Mouse (Mus musculus) testis, postnatal 14 days (tissue): ENCODE measurements around the gene Hoxd1.

ENCODE experiments used
- DNase-seq: peaks from one replicate; pipeline ENCODE4 v3.0.0; 2021; ENCODE audit warnings: low spot score

Gene Hoxd1

GRCm38 (mm10) chr2:74748436-74748995, 14.3 kb upstream of the Hoxd1 start:
- DNase-seq, result no peak

DNA sequence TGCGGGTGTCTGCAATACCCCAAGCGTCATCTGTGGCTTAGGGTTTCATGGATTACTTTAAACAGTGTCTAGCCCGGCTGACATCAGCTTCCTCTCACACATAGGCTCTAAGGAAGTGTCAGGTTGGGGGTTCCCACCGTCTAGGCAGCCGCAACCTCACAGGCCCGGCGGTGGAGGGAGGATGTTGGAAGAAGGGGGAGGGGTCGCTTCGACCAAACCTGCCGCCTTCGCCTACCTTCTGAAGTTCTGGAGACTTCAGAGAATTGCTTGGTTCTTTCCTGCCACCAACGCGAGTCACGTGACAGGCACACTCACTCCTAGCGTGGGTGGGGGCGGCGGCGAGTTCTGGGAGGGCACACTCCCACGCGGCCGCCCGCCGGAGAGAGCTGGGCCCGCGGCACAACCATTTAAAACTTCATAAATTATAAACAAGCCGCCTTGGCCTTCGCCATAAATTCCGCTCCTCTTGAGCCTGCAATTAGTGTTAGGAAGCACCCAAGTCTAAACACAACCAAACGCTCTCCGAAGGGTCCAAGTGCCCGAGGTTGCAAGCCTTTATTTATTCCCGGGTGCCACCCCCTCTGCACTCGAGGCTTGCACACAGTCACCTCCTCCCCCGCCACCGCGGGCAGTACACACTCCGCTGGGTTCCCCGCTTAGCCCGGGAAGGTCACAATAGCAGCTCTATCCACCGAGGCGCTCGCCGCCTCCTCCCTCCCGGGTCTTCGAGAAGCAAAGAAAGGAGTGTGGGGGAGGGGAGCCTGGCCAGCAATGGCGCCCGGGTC, 13.3 kb upstream of the Hoxd1 start:
- peak; percentile 62 for DNase-seq

DNA sequence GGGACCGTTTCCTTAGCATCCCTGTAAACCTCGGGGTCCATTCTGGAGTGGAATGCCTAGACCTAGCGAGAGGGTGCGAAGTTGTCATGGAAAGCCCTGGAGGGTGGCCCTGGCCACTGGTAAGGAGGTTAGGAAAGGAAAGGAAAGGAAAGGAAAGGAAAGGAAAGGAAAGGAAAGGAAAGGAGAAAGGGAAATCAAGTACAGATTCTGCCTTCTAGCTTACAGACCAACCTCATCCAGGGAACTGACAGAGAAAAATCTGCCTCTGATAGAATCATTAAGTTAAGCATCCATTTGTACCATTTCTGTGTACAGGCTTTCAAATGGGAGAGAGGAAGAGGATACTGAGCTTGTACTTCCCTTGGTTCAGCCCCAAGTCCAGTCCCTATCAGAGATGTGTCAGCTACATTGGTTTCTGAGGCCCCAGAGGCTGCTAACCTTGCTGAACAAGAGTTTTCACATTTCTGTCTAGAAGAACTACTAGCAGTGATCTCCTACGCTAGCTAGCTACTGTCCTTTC, 12.0 kb upstream of the Hoxd1 start:
- DNase-seq, result no peak

DNA sequence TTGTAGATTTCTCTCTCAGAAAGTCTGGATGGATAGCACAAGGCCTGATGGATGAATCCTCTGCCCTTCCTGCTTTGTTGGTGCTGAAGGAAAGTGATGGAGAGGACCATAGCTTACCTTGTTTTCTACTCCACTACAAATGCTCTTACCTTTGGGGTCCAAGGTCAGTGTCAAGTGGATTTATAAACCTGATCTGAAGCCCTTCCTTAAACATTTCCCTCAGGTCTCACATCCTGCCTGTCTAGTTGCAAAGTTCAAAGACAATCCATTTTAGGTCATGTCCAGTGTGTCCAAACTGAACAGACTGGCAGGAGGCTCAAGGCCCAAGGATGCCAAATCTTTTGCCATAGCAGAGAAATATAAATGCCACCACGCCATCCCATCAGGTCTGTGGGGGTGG, 10.9 kb upstream of the Hoxd1 start:
- no peak for DNase-seq

DNA sequence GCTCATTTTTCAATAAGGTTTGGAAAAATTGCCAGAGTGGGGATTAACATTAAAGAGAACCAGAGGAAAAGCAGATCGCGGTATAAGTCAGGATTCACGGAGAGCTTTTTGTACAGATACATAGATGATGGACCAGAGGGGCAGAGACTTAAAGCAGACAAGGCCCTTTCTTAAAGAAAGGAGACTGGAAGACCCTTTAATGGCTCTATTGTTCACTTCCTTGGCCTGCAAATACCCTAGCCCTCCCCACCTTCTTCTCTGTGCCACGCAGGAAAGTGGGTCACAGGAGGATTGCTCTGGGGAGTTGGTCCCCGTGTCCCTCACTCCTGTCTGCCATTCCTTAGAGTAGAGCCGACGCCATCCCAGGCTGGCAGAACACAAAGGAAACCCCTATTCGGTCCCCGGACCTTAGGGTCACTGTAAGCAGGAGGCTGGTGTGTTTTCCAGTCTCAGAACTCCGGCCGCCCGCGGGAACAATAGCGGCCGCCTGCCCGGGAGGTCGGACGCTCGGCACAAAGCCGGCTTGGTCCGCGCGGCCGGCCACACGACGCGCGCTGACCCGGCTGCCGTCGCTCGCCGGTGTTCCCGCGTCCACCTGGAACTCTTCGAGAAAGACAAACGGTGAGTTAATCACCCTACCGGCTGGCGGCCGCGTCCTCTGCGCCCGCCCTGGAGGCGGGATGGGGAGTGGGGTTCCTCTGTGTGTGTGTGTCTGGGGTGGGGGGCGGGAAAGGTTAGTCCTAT, 10.2 kb upstream of the Hoxd1 start:
- no peak for DNase-seq

GRCm38 (mm10) chr2:74753175-74753523, 9.6 kb upstream of the Hoxd1 start:
- DNase-seq, result no peak

DNA sequence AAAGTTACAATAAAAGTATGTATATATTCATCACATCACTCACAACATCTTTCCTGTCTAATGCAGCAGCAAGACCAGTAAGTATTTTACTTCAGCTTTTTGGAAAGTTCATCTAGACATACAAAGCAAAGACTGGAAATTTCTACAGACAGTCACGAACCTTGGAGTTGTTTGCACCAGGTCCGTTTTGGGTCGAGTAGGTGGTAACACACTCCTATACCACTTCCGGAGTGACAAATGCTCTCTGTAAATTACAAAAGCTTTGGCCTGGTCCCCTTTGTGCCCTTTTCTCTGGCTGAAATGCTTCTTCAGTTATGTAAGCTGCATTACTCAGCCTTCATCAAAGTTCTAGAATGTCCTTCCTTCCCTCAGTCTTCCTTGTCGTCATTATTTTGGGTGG, 9.1 kb upstream of the Hoxd1 start:
- DNase-seq, result no peak

DNA sequence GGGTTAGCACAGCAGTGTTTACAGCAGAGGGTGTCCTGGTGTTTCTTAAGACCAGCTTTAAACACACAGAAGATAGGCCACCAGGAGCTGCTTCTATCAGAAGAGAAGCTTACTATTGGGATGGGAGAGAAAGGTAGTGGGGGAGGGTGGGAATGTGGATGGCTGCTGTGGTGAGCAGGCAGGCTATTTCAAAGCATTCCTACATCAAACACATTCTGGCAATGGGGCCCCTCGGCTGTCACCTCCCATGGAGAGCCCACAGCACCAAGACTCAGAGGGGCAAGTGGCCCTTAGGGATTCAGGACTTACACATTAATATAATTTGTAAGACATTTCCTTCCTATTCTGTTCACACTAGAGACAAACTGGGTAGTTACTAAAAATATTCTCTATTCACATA, 2.6 kb upstream of the Hoxd1 start:
- no peak for DNase-seq

GRCm38 (mm10) chr2:74761941-74762340, 839 bp upstream of the Hoxd1 start:
- no peak for DNase-seq

GRCm38 (mm10) chr2:74763245-74763735, 510 bp downstream of the Hoxd1 start:
- no peak for DNase-seq

GRCm38 (mm10) chr2:74763976-74764375, 1.2 kb downstream of the Hoxd1 start:
- no peak for DNase-seq

GRCm38 (mm10) chr2:74774359-74774758, 11.6 kb downstream of the Hoxd1 start:
- no peak for DNase-seq

GRCm38 (mm10) chr2:74777536-74778275, 14.9 kb downstream of the Hoxd1 start:
- no peak for DNase-seq

DNA sequence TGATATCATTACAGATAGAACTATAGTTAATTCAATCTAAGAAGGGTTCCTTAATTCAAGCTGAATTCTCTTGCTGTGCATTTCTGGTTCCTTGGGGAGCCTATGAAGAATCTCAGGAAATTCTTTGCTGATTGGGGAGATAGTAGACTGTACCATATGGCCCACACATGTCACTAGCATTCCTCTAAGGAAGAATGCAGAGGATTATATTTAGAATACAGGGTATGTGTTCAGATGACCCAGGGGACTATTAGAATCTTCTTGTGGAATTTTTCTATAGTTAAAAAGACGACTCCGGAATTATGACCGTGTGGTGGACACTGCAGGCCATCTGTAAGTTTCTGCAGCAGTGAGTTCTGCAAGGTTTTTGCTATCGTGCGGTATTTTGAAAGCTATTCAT, 18.6 kb downstream of the Hoxd1 start:
- no peak for DNase-seq

DNA sequence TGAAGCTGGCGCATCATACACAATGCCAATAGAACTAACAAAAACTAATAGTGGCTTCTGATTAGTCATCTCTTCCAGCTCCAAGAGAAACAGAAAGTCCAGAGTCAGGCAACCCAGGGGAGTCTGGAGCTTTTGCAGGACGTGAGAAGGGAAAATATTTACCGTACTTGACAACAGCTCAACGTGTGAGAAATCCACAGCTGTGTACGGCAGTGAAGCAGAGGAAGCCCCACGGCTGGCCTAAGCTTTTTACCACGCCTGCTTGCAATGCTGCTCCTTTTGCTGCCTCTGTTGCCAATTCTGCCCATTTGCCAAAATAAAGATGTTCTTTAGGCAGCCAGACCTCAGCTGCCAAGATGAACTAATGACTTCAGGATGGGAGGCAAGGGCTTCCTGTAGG, 32.8 kb downstream of the Hoxd1 start:
- DNase-seq, result no peak

DNA sequence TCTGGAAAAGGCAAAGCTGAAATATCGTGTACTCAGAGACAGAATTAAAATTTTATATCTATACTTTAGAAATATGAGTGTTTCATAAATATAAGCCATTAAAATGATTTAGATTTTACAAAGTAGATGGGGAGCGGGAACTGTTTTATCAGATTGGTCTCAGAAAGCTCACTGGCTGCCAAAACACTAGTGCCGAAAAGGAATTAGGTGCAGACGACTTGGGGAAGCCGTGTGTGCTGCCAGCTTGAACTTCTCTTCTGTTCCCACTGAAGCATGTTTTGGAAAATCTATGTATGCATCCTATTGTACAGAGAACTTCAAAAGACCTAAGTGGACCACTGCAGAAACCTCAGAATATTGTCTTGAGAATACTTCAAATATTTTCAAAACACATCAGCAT, 45.7 kb downstream of the Hoxd1 start:
- no peak for DNase-seq
